Mouse (Mus musculus) intestine, embryonic 14.5 days (tissue): Measurements from ENCODE around the gene Rps15a. TPM values are rescaled to one million over a fixed set of nuclear protein-coding genes. Genes with fewer than 3 reads are reported as not detected.
A peak's percentile ranks its signal among the peaks of the same experiment; 100 is the strongest.

Experiments
- ATAC-seq: fragments of 200-750 bp; cut with Nextera tagmentation; replicated peaks from 2 replicates; pipeline ENCODE4 v1.8.0; 2017; ENCODE audit warnings: low read depth, moderate number of reproducible peaks, moderate TSS enrichment, moderate library complexity; ENCODE audit not compliant: low FRiP score, low TSS enrichment
- DNase-seq: peaks from one replicate; pipeline ENCODE4 v3.0.0-alpha.2; 2018; ENCODE audit warnings: low spot score
- H3K27ac ChIP-seq: fragments of 300-500 bp; sonication (generic); 2 replicates; pipeline ENCODE4 v1.5.1; 2014; ENCODE audit warnings: low read depth, mild to moderate bottlenecking, control low read depth
- H3K27me3 ChIP-seq: fragments of 300-500 bp; sonication (generic); replicated peaks from 2 replicates; pipeline ENCODE4 v1.6.1; 2014; ENCODE audit warnings: low read length, control low read depth; ENCODE audit not compliant: control insufficient read depth, insufficient read depth
- H3K36me3 ChIP-seq: fragments of 300-500 bp; sonication (generic); 2 replicates; pipeline ENCODE4 v1.6.1; 2014; ENCODE audit warnings: low read length, control low read depth; ENCODE audit not compliant: control insufficient read depth, insufficient read depth
- H3K4me1 ChIP-seq: fragments of 300-500 bp; sonication (generic); replicated peaks from 2 replicates; pipeline ENCODE4 v1.6.1; 2014; ENCODE audit warnings: low read length, control low read depth, mixed read lengths; ENCODE audit not compliant: control insufficient read depth, insufficient read depth
- H3K4me2 ChIP-seq: fragments of 300-500 bp; sonication (generic); 2 replicates; pipeline ENCODE4 v1.6.1; 2014; ENCODE audit warnings: low read length
- H3K4me3 ChIP-seq: fragments of 300-500 bp; sonication (generic); 2 replicates; pipeline ENCODE4 v1.5.1; 2014; ENCODE audit warnings: low read depth, low read length, control low read depth, mixed read lengths
- H3K9ac ChIP-seq: fragments of 300-500 bp; sonication (generic); 2 replicates; pipeline ENCODE4 v1.6.1; 2014; ENCODE audit warnings: mild to moderate bottlenecking, low read length
- H3K9me3 ChIP-seq: fragments of 300-500 bp; sonication (generic); 2 replicates; pipeline ENCODE4 v1.6.1; 2016; ENCODE audit warnings: low read length, control low read depth; ENCODE audit not compliant: control insufficient read depth
- WGBS: fragments of 180-500 bp; shearing (Covaris S2); extraction: QIAGEN DNeasy Blood & Tissue Kit; methylation state at CpG from one replicate; pipeline ENCODE4 v1.1.7; 2014; 5-methylcytosine and 5-hydroxymethylcytosine counted together
- polyA plus RNA-seq: library from polyadenylated mRNA; unstranded; fragments of >200 nt; fragmentation: Nextera tagmentation; extraction: Ambion mirVana; gene quantifications from 2 replicates; pipeline ENCODE4 v1.2.1, GENCODE M21; 2014

Rps15a gene
- polyA plus RNA-seq = 894 and 1,000 TPM in 2 replicates

- H3K9ac ChIP-seq = peak within 1 kb of the TSS; percentile 100
- H3K36me3 ChIP-seq = peaks cover 73% of the 10 kb centered on the region
- peaks cover 21% of the 10 kb centered on the region; the same call in 1 of the 2 replicates for H3K4me1 ChIP-seq
- peak within 1 kb of the TSS; percentile 94 for H3K4me2 ChIP-seq
- 1% methylated on average over 40 of the region's 40 CpGs for WGBS
- no peaks in the 10 kb centered on the region for H3K27me3 ChIP-seq
- ATAC-seq (peak; percentile 81), DNase-seq (peak; percentile 97)
- H3K9me3 ChIP-seq = no peaks in the 10 kb centered on the region
- peak within 1 kb of the TSS; percentile 93 for H3K4me3 ChIP-seq
- H3K27ac ChIP-seq = peak within 1 kb of the TSS; percentile 89
These were observed at the start of gene Rps15a for GRCm38 (mm10) chr7:118115877-118116568. Gene Rps15a (minus strand): TSS chr7:118116188.

GRCm38 (mm10) chr7:118163006-118163405 is 47.0 kb upstream of the Rps15a start:
- peaks cover 66% of the 10 kb centered on the region for H3K36me3 ChIP-seq
- H3K4me2 ChIP-seq = no peak overlapping the region
- H3K4me1 ChIP-seq = no peaks in the 10 kb centered on the region
- no peak overlapping the region for H3K9ac ChIP-seq
- 95% methylated on average over 8 of the region's 8 CpGs for WGBS
- no peak for DNase-seq
- no peak overlapping the region for H3K27ac ChIP-seq
- no peaks in the 10 kb centered on the region for H3K27me3 ChIP-seq
- no peak overlapping the region for H3K4me3 ChIP-seq
- no peaks in the 10 kb centered on the region for H3K9me3 ChIP-seq
- ATAC-seq = no peak

GRCm38 (mm10) chr7:118160121-118160520 is 44.1 kb upstream of the Rps15a start:
- 91% methylated on average over 3 of the region's 3 CpGs for WGBS
- H3K4me2 ChIP-seq = no peak overlapping the region
- ATAC-seq = no peak
- peaks cover 66% of the 10 kb centered on the region for H3K36me3 ChIP-seq
- H3K27ac ChIP-seq = no peak overlapping the region
- no peaks in the 10 kb centered on the region for H3K27me3 ChIP-seq
- H3K4me3 ChIP-seq = no peak overlapping the region
- H3K9ac ChIP-seq = no peak overlapping the region
- no peaks in the 10 kb centered on the region for H3K9me3 ChIP-seq
- H3K4me1 ChIP-seq = no peaks in the 10 kb centered on the region
- no peak for DNase-seq

GRCm38 (mm10) chr7:118156461-118156860 is 40.5 kb upstream of the Rps15a start:
- Histone ChIP-seq H3K9ac (no peak overlapping the region), H3K9me3 (no peaks in the 10 kb centered on the region), H3K27ac (no peak overlapping the region), H3K4me3 (no peak overlapping the region), H3K4me2 (no peak overlapping the region), H3K27me3 (no peaks in the 10 kb centered on the region), H3K4me1 (no peaks in the 10 kb centered on the region), H3K36me3 (peaks cover 80% of the 10 kb centered on the region)
- no peak for DNase-seq
- no peak for ATAC-seq
- 90% methylated on average over 7 of the region's 7 CpGs for WGBS

- peaks cover 80% of the 10 kb centered on the region for H3K36me3 ChIP-seq
- no peak overlapping the region for H3K9ac ChIP-seq
- H3K27me3 ChIP-seq = no peaks in the 10 kb centered on the region
- ATAC-seq (no peak), DNase-seq (no peak)
- no peaks in the 10 kb centered on the region for H3K4me1 ChIP-seq
- no peak overlapping the region for H3K27ac ChIP-seq
- H3K4me2 ChIP-seq = no peak overlapping the region
- no peaks in the 10 kb centered on the region for H3K9me3 ChIP-seq
- WGBS = 95% methylated on average over 6 of the region's 6 CpGs
- H3K4me3 ChIP-seq = no peak overlapping the region
These were observed 38.2 kb upstream of the Rps15a start for GRCm38 (mm10) chr7:118154150-118154549.

GRCm38 (mm10) chr7:118143602-118144001 is 27.6 kb upstream of the Rps15a start:
- DNase-seq (no peak), ATAC-seq (no peak)
- 80% methylated on average over 3 of the region's 3 CpGs for WGBS
- H3K4me3 ChIP-seq = no peak overlapping the region
- no peaks in the 10 kb centered on the region for H3K4me1 ChIP-seq
- peaks cover 91% of the 10 kb centered on the region for H3K36me3 ChIP-seq
- no peak overlapping the region for H3K27ac ChIP-seq
- no peaks in the 10 kb centered on the region for H3K9me3 ChIP-seq
- H3K4me2 ChIP-seq = no peak overlapping the region
- H3K9ac ChIP-seq = no peak overlapping the region
- no peaks in the 10 kb centered on the region for H3K27me3 ChIP-seq

- no peaks in the 10 kb centered on the region for H3K4me1 ChIP-seq
- H3K36me3 ChIP-seq = peaks cover 90% of the 10 kb centered on the region
- H3K9ac ChIP-seq = no peak overlapping the region
- no peaks in the 10 kb centered on the region for H3K9me3 ChIP-seq
- H3K27ac ChIP-seq = no peak overlapping the region
- 93% methylated on average over 4 of the region's 4 CpGs for WGBS
- no peaks in the 10 kb centered on the region for H3K27me3 ChIP-seq
- no peak overlapping the region for H3K4me3 ChIP-seq
- no peak for DNase-seq
- ATAC-seq = no peak
- no peak overlapping the region for H3K4me2 ChIP-seq
These were observed 27.1 kb upstream of the Rps15a start for GRCm38 (mm10) chr7:118143123-118143522.

GRCm38 (mm10) chr7:118141271-118141670 is 25.3 kb upstream of the Rps15a start:
- no peak for DNase-seq
- Histone ChIP-seq H3K4me3 (no peak overlapping the region), H3K9me3 (no peaks in the 10 kb centered on the region), H3K4me1 (no peaks in the 10 kb centered on the region), H3K36me3 (peaks cover 95% of the 10 kb centered on the region), H3K4me2 (no peak overlapping the region), H3K27ac (no peak overlapping the region), H3K9ac (no peak overlapping the region), H3K27me3 (no peaks in the 10 kb centered on the region)
- whole genome bisulfite sequencing = 93% methylated on average over 7 of the region's 7 CpGs
- no peak for ATAC-seq

GRCm38 (mm10) chr7:118135128-118135527 is 19.1 kb upstream of the Rps15a start:
- no peak overlapping the region for H3K9ac ChIP-seq
- no peak overlapping the region for H3K4me3 ChIP-seq
- H3K4me1 ChIP-seq = no peaks in the 10 kb centered on the region
- peaks cover 56% of the 10 kb centered on the region for H3K36me3 ChIP-seq
- no peaks in the 10 kb centered on the region for H3K27me3 ChIP-seq
- no peak overlapping the region for H3K4me2 ChIP-seq
- DNase-seq = no peak
- no peak overlapping the region for H3K27ac ChIP-seq
- 80% methylated on average over 11 of the region's 11 CpGs for WGBS
- no peaks in the 10 kb centered on the region for H3K9me3 ChIP-seq
- no peak for ATAC-seq
